Mouse (Mus musculus) hindbrain, embryonic 13.5 days (tissue): ENCODE results near the gene Gm20715. TPM values are rescaled to one million over a fixed set of nuclear protein-coding genes. Genes with fewer than 3 reads are reported as not detected.
"Not testable (repeated sequence)": the region's sequence is repeated elsewhere in the genome, so short reads cannot be mapped to it uniquely, and the experiment has no call there.

Source experiments
- ATAC-seq: fragments of 200-750 bp; cut with Nextera tagmentation; 2 replicates; pipeline ENCODE4 v1.8.0; 2017; ENCODE audit warnings: moderate TSS enrichment; ENCODE audit not compliant: low FRiP score
- H3K27ac ChIP-seq: fragments of 300-500 bp; sonication (generic); 2 replicates; pipeline ENCODE4 v1.5.1; 2015; ENCODE audit warnings: inconsistent platforms, mild to moderate bottlenecking, moderate library complexity
- H3K27me3 ChIP-seq: fragments of 300-500 bp; sonication (generic); 2 replicates; pipeline ENCODE4 v1.6.1; 2015; ENCODE audit warnings: mild to moderate bottlenecking, inconsistent platforms
- H3K36me3 ChIP-seq: fragments of 300-500 bp; sonication (generic); 2 replicates; pipeline ENCODE4 v1.6.1; 2015; ENCODE audit warnings: mild to moderate bottlenecking, inconsistent platforms
- H3K4me1 ChIP-seq: fragments of 300-500 bp; sonication (generic); replicated peaks from 2 replicates; pipeline ENCODE4 v1.6.1; 2015; ENCODE audit warnings: inconsistent platforms
- H3K4me2 ChIP-seq: fragments of 300-500 bp; sonication (generic); 2 replicates; pipeline ENCODE4 v1.6.1; 2015; ENCODE audit warnings: inconsistent platforms, mild to moderate bottlenecking, moderate library complexity
- H3K4me3 ChIP-seq: fragments of 300-500 bp; sonication (generic); 2 replicates; pipeline ENCODE4 v1.5.1; 2015; ENCODE audit warnings: mild to moderate bottlenecking, inconsistent platforms
- H3K9ac ChIP-seq: fragments of 300-500 bp; sonication (generic); 2 replicates; pipeline ENCODE4 v1.6.1; 2015; ENCODE audit warnings: mild to moderate bottlenecking, inconsistent platforms
- H3K9me3 ChIP-seq: fragments of 300-500 bp; sonication (generic); 2 replicates; pipeline ENCODE4 v1.6.1; 2016; ENCODE audit warnings: inconsistent platforms
- WGBS: fragments of 180-500 bp; shearing (Covaris S2); methylation state at CpG from one replicate; pipeline ENCODE4 v1.1.7; 2015; 5-methylcytosine and 5-hydroxymethylcytosine counted together
- polyA plus RNA-seq: library from polyadenylated mRNA; unstranded; fragments of >200 nt; fragmentation: Nextera tagmentation; extraction: Ambion mirVana; gene quantifications from 2 replicates; pipeline ENCODE4 v1.2.1, GENCODE M21; 2015

Gm20715 gene
- 0.09 TPM in 2 replicates for polyA plus RNA-seq

- Histone ChIP-seq H3K9me3 (no peaks in the 10 kb centered on the region), H3K27ac (no peak within 1 kb of the TSS), H3K9ac (no peak within 1 kb of the TSS), H3K4me2 (no peak within 1 kb of the TSS), H3K4me1 (no peaks in the 10 kb centered on the region), H3K4me3 (no peak within 1 kb of the TSS), H3K36me3 (no peaks in the 10 kb centered on the region), H3K27me3 (no peaks in the 10 kb centered on the region)
- WGBS: 2% methylated on average over 17 of the region's 17 CpGs
- ATAC-seq: peak; percentile 47; the same call in 1 of the 2 replicates
These were observed at the start of gene Gm20715 for GRCm38 (mm10) chr7:6410043-6410442. Gene Gm20715, plus strand, starts transcription at chr7:6410277.

GRCm38 (mm10) chr7:6360477-6361060, 49.5 kb upstream of the Gm20715 start:
- 17% methylated on average over 9 of the region's 9 CpGs for whole genome bisulfite sequencing
- Histone ChIP-seq H3K4me1 (peaks cover 15% of the 10 kb centered on the region), H3K4me2 (no peak overlapping the region), H3K36me3 (no peaks in the 10 kb centered on the region), H3K4me3 (no peak overlapping the region), H3K9ac (no peak overlapping the region), H3K9me3 (no peaks in the 10 kb centered on the region), H3K27ac (no peak overlapping the region), H3K27me3 (no peaks in the 10 kb centered on the region)
- ATAC-seq: no peak

- Histone ChIP-seq H3K4me1 (peaks cover 15% of the 10 kb centered on the region), H3K4me3 (peak overlapping the region; percentile 54), H3K4me2 (peak overlapping the region; percentile 64), H3K27ac (peak overlapping the region; percentile 95), H3K27me3 (no peaks in the 10 kb centered on the region), H3K9me3 (no peaks in the 10 kb centered on the region), H3K36me3 (no peaks in the 10 kb centered on the region), H3K9ac (peak overlapping the region; percentile 73)
- no peak for ATAC-seq
- WGBS: 24% methylated on average over 7 of the region's 7 CpGs
These were observed 48.3 kb upstream of the Gm20715 start for GRCm38 (mm10) chr7:6361756-6362155.

- peak overlapping the region; percentile 95 for H3K27ac ChIP-seq
- peak overlapping the region; percentile 64 for H3K4me2 ChIP-seq
- ATAC-seq: peak; percentile 93
- H3K27me3 ChIP-seq: no peaks in the 10 kb centered on the region
- H3K36me3 ChIP-seq: no peaks in the 10 kb centered on the region
- H3K9ac ChIP-seq: peak overlapping the region; percentile 73
- peak overlapping the region; percentile 54 for H3K4me3 ChIP-seq
- H3K9me3 ChIP-seq: no peaks in the 10 kb centered on the region
- under 1% methylated on average over 38 of the region's 38 CpGs for WGBS
- H3K4me1 ChIP-seq: peaks cover 15% of the 10 kb centered on the region
These were observed 47.6 kb upstream of the Gm20715 start for GRCm38 (mm10) chr7:6362268-6363046.

- H3K9me3 ChIP-seq: no peaks in the 10 kb centered on the region
These were observed 47.0 kb upstream of the Gm20715 start, which contains the start of gene Zfp78 for GRCm38 (mm10) chr7:6363047-6363488. Gene Zfp78, plus strand, starts transcription at chr7:6363280.

GRCm38 (mm10) chr7:6364761-6365160, 45.3 kb upstream of the Gm20715 start:
- Histone ChIP-seq H3K4me3 (no peak overlapping the region), H3K4me2 (no peak overlapping the region), H3K27me3 (no peaks in the 10 kb centered on the region), H3K9ac (no peak overlapping the region), H3K27ac (no peak overlapping the region), H3K36me3 (no peaks in the 10 kb centered on the region), H3K9me3 (no peaks in the 10 kb centered on the region), H3K4me1 (peaks cover 15% of the 10 kb centered on the region)
- no peak for ATAC-seq
- WGBS: 59% methylated on average over 1 of the region's 1 CpGs

More at GRCm38 (mm10) chr7:6363047-6363488, 47.0 kb upstream of the Gm20715 start, which contains the start of gene Zfp78:
- H3K4me2 ChIP-seq: peak within 1 kb of the TSS; percentile 64
- peaks cover 15% of the 10 kb centered on the region for H3K4me1 ChIP-seq
- no peaks in the 10 kb centered on the region for H3K36me3 ChIP-seq
- no peaks in the 10 kb centered on the region for H3K27me3 ChIP-seq
- under 1% methylated on average over 23 of the region's 23 CpGs for WGBS
- peak within 1 kb of the TSS; percentile 95 for H3K27ac ChIP-seq
- peak; percentile 84 for ATAC-seq
- peak within 1 kb of the TSS; percentile 73 for H3K9ac ChIP-seq
- peak within 1 kb of the TSS; percentile 54 for H3K4me3 ChIP-seq

GRCm38 (mm10) chr7:6367185-6367584, 42.9 kb upstream of the Gm20715 start:
- no peaks in the 10 kb centered on the region for H3K27me3 ChIP-seq
- H3K9ac ChIP-seq: no peak overlapping the region
- peaks cover 13% of the 10 kb centered on the region for H3K4me1 ChIP-seq
- H3K4me2 ChIP-seq: no peak overlapping the region
- H3K27ac ChIP-seq: no peak overlapping the region
- no peak for ATAC-seq
- no peak overlapping the region for H3K4me3 ChIP-seq
- WGBS: 90% methylated on average over 5 of the region's 5 CpGs
- H3K36me3 ChIP-seq: peaks cover 4% of the 10 kb centered on the region
- H3K9me3 ChIP-seq: no peaks in the 10 kb centered on the region

- H3K9me3 ChIP-seq, H3K9ac ChIP-seq, H3K27ac ChIP-seq, ATAC-seq, H3K4me3 ChIP-seq, H3K27me3 ChIP-seq, H3K4me2 ChIP-seq: not testable (repeated sequence)
- 87% methylated on average over 5 of the region's 5 CpGs for WGBS
- H3K36me3 ChIP-seq: peaks cover 13% of the 10 kb centered on the region
- peaks cover 13% of the 10 kb centered on the region for H3K4me1 ChIP-seq
These were observed 41.9 kb upstream of the Gm20715 start for GRCm38 (mm10) chr7:6368146-6368545.

GRCm38 (mm10) chr7:6369460-6369859, 40.6 kb upstream of the Gm20715 start:
- no peak overlapping the region for H3K27ac ChIP-seq
- H3K4me3 ChIP-seq: no peak overlapping the region
- WGBS: 90% methylated on average over 3 of the region's 3 CpGs
- H3K9me3 ChIP-seq: no peaks in the 10 kb centered on the region
- ATAC-seq: no peak
- 0 out of 2 replicates have a peak, but pooled peaks cover 4% of the 10 kb centered on the region for H3K4me1 ChIP-seq
- H3K27me3 ChIP-seq: no peaks in the 10 kb centered on the region
- peaks cover 15% of the 10 kb centered on the region for H3K36me3 ChIP-seq
- H3K9ac ChIP-seq: no peak overlapping the region
- H3K4me2 ChIP-seq: no peak overlapping the region

GRCm38 (mm10) chr7:6372993-6373392, 37.1 kb upstream of the Gm20715 start:
- Histone ChIP-seq H3K9me3 (no peaks in the 10 kb centered on the region), H3K4me3 (no peak overlapping the region), H3K27ac (no peak overlapping the region), H3K27me3 (no peaks in the 10 kb centered on the region), H3K9ac (no peak overlapping the region), H3K4me2 (no peak overlapping the region), H3K4me1 (no peaks in the 10 kb centered on the region), H3K36me3 (peaks cover 30% of the 10 kb centered on the region)
- 96% methylated on average over 3 of the region's 3 CpGs for WGBS
- no peak for ATAC-seq

GRCm38 (mm10) chr7:6378441-6378840, 31.6 kb upstream of the Gm20715 start:
- H3K4me1 ChIP-seq: peaks cover 8% of the 10 kb centered on the region
- ATAC-seq: no peak
- no peak overlapping the region for H3K4me2 ChIP-seq
- H3K9me3 ChIP-seq: no peaks in the 10 kb centered on the region
- no peak overlapping the region for H3K27ac ChIP-seq
- WGBS: 90% methylated on average over 8 of the region's 8 CpGs
- H3K9ac ChIP-seq: no peak overlapping the region
- H3K27me3 ChIP-seq: no peaks in the 10 kb centered on the region
- H3K36me3 ChIP-seq: peaks cover 27% of the 10 kb centered on the region
- H3K4me3 ChIP-seq: no peak overlapping the region

- WGBS: 86% methylated on average over 2 of the region's 2 CpGs
- H3K36me3 ChIP-seq: peaks cover 20% of the 10 kb centered on the region
- H3K27ac ChIP-seq: no peak overlapping the region
- H3K9ac ChIP-seq: no peak overlapping the region
- H3K4me3 ChIP-seq: no peak overlapping the region
- no peaks in the 10 kb centered on the region for H3K27me3 ChIP-seq
- ATAC-seq: no peak
- H3K9me3 ChIP-seq: no peaks in the 10 kb centered on the region
- H3K4me1 ChIP-seq: peaks cover 20% of the 10 kb centered on the region
- no peak overlapping the region for H3K4me2 ChIP-seq
These were observed 28.6 kb upstream of the Gm20715 start for GRCm38 (mm10) chr7:6381431-6381830.
